Mouse (Mus musculus) G1E (cell line): ENCODE results near the gene Togaram2.
"Not testable (repeated sequence)": the region's sequence is repeated elsewhere in the genome, so short reads cannot be mapped to it uniquely, and the experiment has no call there.

Source experiments
- CTCF ChIP-seq: IDR thresholded peaks from 2 replicates; pipeline ENCODE4 v1.5.1; 2012; ENCODE audit warnings: low read depth, low read length, inconsistent platforms, mixed read lengths
- GATA1 ChIP-seq: IDR thresholded peaks from 2 replicates; pipeline ENCODE4 v1.6.1; 2012; ENCODE audit warnings: borderline replicate concordance, low read length, inconsistent platforms, mixed read lengths
- GATA2 ChIP-seq: IDR thresholded peaks from 2 replicates; pipeline ENCODE4 v1.6.1; 2012; ENCODE audit warnings: low read depth, low read length, inconsistent platforms, borderline replicate concordance
- POLR2AphosphoS5 ChIP-seq: IDR thresholded peaks from 2 replicates; pipeline ENCODE4 v1.6.1; 2012; ENCODE audit warnings: low read depth, low read length, inconsistent platforms; ENCODE audit not compliant: insufficient replicate concordance
- TAL1 ChIP-seq: conservative IDR thresholded peaks from 2 replicates; pipeline ENCODE4 v1.6.1; 2012; ENCODE audit warnings: low read depth, low read length, inconsistent platforms, mixed read lengths

- not testable (repeated sequence) for TF ChIP-seq GATA1, TAL1, CTCF, POLR2AphosphoS5, GATA2
Measured at GRCm38 (mm10) chr17:71768173-71768572, 95.1 kb downstream of the Togaram2 start, which contains the start of gene Clip4.
